Mouse (Mus musculus): ENCODE results near the gene Ubxn7. TPM values are rescaled to one million over a fixed set of nuclear protein-coding genes. Genes with fewer than 3 reads are reported as not detected.

Ubxn7 gene
- total RNA-seq, 2 experiments from 2014 or later = 30.0 to 32.6 TPM

- intact Hi-C loops (cut with DNase I) = loop anchor here (1.0 to 5.0 kb wide), 2 partner anchors 87 to 126 kb away; partner anchors contain the start of gene Zdhhc19
- DNase-seq = peak; percentile 31 to 57
Measured at GRCm38 (mm10) chr16:32371351-32371750, 39.3 kb downstream of the Ubxn7 start.

- DNase-seq = no peak
- intact Hi-C loops (cut with DNase I) = no loop called here
Measured at GRCm38 (mm10) chr16:32379575-32379974, 47.5 kb downstream of the Ubxn7 start.

GRCm38 (mm10) chr16:32382901-32383300 lies 50.8 kb downstream of the Ubxn7 start:
- intact Hi-C loops (cut with DNase I) = no loop called here
- no peak for DNase-seq

- DNase-seq = no peak
- intact Hi-C loops (cut with DNase I) = no loop called here
Measured at GRCm38 (mm10) chr16:32384885-32385284, 52.8 kb downstream of the Ubxn7 start.

GRCm38 (mm10) chr16:32386826-32387225 lies 54.8 kb downstream of the Ubxn7 start:
- DNase-seq = no peak
- intact Hi-C loops (cut with DNase I) = no loop called here

GRCm38 (mm10) chr16:32389049-32389448 lies 57.0 kb downstream of the Ubxn7 start:
- no peak for DNase-seq
- intact Hi-C loops (cut with DNase I) = no loop called here

GRCm38 (mm10) chr16:32389841-32390240 lies 57.8 kb downstream of the Ubxn7 start:
- no peak for DNase-seq
- intact Hi-C loops (cut with DNase I) = no loop called here

- no peak for DNase-seq
- intact Hi-C loops (cut with DNase I) = no loop called here
Measured at GRCm38 (mm10) chr16:32390882-32391281, 58.8 kb downstream of the Ubxn7 start.

GRCm38 (mm10) chr16:32395679-32396540 lies 63.9 kb downstream of the Ubxn7 start:
- intact Hi-C loops (cut with DNase I) = no loop called here
- DNase-seq = no peak

GRCm38 (mm10) chr16:32396541-32396835 lies 64.4 kb downstream of the Ubxn7 start:
- DNase-seq = peak in 1 of 2 experiments; percentile 32
- intact Hi-C loops (cut with DNase I) = no loop called here

- DNase-seq = no peak
- intact Hi-C loops (cut with DNase I) = no loop called here
Measured at GRCm38 (mm10) chr16:32398206-32398605, 66.1 kb downstream of the Ubxn7 start.

GRCm38 (mm10) chr16:32400267-32400666 lies 68.2 kb downstream of the Ubxn7 start, which contains the start of gene Tm4sf19:
Tm4sf19 (plus strand) TSS chr16:32400506.
- intact Hi-C loops (cut with DNase I) = no loop called here
- no peak for DNase-seq

GRCm38 (mm10) chr16:32401335-32401965 lies 69.4 kb downstream of the Ubxn7 start:
- intact Hi-C loops (cut with DNase I) = no loop called here
- no peak for DNase-seq

GRCm38 (mm10) chr16:32402818-32403217 lies 70.8 kb downstream of the Ubxn7 start:
- no peak for DNase-seq
- intact Hi-C loops (cut with DNase I) = no loop called here

- no peak for DNase-seq
- intact Hi-C loops (cut with DNase I) = no loop called here
Measured at GRCm38 (mm10) chr16:32405716-32406115, 73.7 kb downstream of the Ubxn7 start.

- intact Hi-C loops (cut with DNase I) = no loop called here
- no peak for DNase-seq
Measured at GRCm38 (mm10) chr16:32406671-32407070, 74.6 kb downstream of the Ubxn7 start.

- intact Hi-C loops (cut with DNase I) = no loop called here
- DNase-seq = no peak
Measured at GRCm38 (mm10) chr16:32407730-32408129, 75.7 kb downstream of the Ubxn7 start.

- intact Hi-C loops (cut with DNase I) = no loop called here
- no peak for DNase-seq
Measured at GRCm38 (mm10) chr16:32417457-32417856, 85.4 kb downstream of the Ubxn7 start.

- intact Hi-C loops (cut with DNase I) = no loop called here
- DNase-seq = peak; percentile 92 to 94
Measured at GRCm38 (mm10) chr16:32419517-32420483, 87.7 kb downstream of the Ubxn7 start, which contains the start of gene Tctex1d2. Tctex1d2 (plus strand) TSS chr16:32419702.

GRCm38 (mm10) chr16:32427506-32427905 lies 95.4 kb downstream of the Ubxn7 start:
- no peak for DNase-seq
- intact Hi-C loops (cut with DNase I) = loop anchor here (5.0 kb wide), 1 partner anchor 180 kb away; the partner anchor contains the start of genes Fbxo45 and Wdr53
